Mouse (Mus musculus) right cerebral cortex, adult 18-20 months (tissue): ENCODE results near the gene Map3k21.

Source experiments
- DNase-seq: peaks from one replicate; pipeline ENCODE4 v3.0.0; 2022; ENCODE audit warnings: mixed read lengths

The Map3k21 gene

GRCm38 (mm10) chr8:125980826-125981225 lies 70.6 kb downstream of the Map3k21 start:
- no peak for DNase-seq

GRCm38 (mm10) chr8:125983515-125983914 lies 73.3 kb downstream of the Map3k21 start:
- no peak for DNase-seq

- no peak for DNase-seq
Observed at GRCm38 (mm10) chr8:125984140-125984539, 73.9 kb downstream of the Map3k21 start.

DNA sequence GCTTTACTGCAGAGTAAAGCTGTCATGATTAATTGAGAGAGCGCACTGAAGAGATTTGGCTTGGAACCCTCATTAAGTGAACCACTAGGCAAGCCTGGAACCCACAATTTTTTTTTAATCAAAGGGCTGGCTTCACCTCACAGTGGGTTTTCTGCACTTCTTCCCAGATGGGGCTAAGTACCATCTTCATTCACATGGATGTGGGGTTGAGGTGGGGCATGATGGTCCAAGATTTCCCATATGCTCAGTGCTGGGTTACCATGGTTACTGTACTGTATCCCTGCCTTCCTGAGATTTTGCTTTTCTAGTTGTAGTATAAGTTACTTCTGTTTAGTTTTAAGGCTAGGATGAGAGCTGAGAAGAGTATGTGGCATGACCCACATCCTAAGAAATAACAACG lies 75.1 kb downstream of the Map3k21 start:
- DNase-seq: no peak

DNA sequence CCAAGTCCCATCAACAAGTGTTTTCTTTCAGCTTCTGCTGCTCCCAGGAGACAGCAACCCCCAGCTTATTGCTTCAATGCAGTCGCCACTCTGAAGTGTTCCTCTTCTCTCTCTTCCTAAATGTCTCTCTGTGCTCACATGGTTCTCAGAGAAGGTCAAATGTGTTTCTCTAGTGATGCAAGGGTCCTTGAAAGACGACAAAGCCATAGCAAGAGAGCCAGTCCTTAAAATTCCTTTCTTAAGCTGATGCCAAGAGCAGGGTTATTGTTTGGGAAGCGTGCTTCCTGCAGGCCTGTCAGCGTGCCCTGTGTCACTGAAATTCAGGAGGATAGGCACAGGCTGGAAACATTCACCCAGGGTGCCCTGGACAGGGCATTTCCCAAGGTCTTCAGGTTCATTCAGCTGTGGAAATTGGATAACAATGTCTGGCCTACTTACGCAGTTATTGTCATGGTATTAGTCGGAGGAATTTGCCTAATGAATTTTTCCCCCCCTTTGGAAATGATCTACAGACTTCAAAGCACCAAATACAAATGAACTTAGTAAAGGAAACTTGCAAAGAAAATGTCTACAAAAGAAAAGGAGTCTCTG lies 76.8 kb downstream of the Map3k21 start:
- DNase-seq: no peak

DNA sequence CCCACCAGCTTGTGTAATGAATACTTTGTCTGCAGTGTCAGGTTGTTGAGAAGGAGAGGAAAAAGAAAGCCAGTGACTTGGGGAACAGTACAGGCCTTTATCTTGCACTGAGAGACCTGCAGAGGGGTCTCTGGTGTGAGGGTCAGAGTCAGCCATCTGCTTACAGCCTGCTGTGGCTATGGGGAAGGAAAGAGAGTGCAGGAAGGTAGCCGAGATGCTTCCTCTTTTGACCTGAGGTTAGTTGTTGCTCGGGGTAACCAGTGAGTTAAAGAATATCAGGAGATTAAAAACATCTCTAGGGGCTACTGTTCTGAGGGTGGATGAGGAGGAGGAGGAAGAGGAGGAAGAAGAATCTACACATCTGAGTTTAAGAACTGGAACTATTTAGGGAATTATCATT lies 77.7 kb downstream of the Map3k21 start:
- DNase-seq: no peak

DNA sequence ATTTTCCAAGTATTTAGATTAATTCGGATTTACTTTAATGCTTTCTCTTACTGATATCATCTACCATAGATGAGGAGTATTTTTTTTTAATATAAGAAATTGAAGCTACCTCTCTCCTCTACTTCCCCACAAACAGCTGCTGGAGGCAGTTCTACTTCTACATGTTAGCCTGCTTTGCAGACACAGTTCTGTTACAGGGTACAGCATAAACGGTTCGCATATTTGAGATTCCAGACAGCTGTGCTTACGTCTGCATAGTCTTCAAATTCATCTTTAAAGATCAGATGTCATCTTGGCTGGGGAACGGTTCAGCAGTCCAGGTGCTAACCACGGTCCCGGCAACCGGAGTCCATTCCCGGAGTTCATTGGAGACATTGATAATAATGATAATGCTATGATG lies 83.4 kb downstream of the Map3k21 start:
- DNase-seq: no peak

DNA sequence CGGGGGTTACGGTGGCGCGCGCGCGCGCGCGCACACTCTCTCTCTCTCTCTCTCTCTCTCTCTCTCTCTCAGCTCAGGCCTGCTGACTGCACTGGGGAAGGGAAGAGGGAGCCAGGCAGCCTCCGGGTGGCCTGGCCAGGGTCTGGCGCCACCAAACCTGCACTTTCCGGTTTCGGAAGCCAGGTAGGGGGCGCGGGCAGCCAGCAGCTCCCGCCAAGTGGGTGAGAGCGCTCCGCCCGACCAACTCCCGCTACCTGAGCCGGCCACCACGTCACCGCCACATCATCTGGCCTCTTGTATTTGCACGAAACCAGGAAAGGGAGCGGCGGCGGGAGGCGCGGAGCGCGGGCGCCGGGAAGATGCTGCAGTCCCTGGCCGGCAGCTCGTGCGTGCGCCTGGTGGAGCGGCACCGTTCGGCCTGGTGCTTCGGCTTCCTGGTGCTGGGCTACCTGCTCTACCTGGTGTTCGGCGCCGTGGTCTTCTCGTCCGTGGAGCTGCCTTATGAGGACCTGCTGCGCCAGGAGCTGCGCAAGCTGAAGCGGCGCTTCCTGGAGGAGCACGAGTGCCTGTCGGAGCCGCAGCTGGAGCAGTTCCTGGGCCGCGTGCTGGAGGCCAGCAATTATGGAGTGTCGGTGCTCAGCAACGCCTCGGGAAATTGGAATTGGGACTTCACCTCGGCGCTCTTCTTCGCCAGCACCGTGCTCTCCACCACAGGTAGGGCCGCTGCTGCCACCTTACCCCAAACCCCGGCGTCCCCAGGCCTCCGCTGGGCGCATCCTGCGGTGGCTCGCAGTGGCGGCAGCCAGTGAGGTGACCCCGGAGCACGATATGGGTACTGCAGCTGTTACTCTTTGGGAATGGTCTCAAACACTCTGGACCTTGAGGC lies 85.1 kb downstream of the Map3k21 start, which contains the start of gene Kcnk1:
TSS of gene Kcnk1 (plus strand) at position 70 of the 886 bp plus-strand sequence.
- peak; percentile 86 for DNase-seq

DNA sequence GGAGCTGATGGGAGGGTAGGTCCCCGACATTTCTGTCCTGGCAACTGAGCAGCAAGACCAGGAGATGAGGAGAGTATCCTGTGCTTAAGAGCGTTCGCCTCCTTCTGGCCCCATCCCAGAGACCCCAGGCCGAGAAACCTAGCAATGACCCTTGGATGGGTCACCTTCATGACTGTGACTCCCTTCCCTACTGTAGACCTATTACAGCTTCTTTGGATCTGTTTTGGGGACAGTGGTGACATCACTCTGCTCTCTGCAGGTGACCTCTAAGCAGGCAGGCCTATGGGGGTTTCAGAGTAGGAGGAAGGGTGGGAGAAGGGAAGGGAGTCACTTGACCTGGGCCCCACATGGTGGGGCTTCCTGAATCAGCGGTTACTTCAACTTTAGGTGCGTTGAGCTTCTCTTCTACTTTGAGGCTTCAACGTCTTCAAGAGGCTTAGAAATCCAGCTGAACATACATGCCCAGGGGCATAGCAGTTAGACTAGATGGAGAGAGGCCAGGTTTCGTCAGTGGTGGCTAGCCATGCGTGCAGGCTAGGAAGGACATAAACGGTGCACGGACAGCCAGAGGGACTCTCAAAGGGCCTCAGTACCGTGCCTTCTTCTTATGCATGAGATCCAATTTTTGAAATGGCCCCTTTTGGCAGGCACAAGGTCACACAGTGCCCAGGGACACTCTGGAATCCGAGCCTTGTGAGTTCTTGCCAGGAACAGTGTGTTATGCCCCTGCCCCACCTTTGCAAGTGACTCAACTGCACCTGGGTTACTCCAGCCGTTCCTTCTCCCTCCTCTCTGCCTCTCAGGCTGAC lies 86.0 kb downstream of the Map3k21 start:
- DNase-seq: no peak

GRCm38 (mm10) chr8:125996980-125997379 lies 86.7 kb downstream of the Map3k21 start:
- DNase-seq: no peak
